Mouse (Mus musculus) brain, embryonic 14.5 days (tissue): ENCODE results near the gene Celf1.

Experiments
- CTCF ChIP-seq: fragments of 200-500 bp; IDR thresholded peaks from 2 replicates; pipeline ENCODE4 v1.5.1; 2012; ENCODE audit warnings: inconsistent platforms, mild to moderate bottlenecking, moderate library complexity, borderline replicate concordance; ENCODE audit not compliant: insufficient read depth, insufficient read length; ENCODE audit errors: extremely low read depth
- POLR2A ChIP-seq: fragments of 200-500 bp; IDR thresholded peaks from 2 replicates; pipeline ENCODE4 v1.6.1; 2012; ENCODE audit warnings: mild to moderate bottlenecking, inconsistent platforms, borderline replicate concordance; ENCODE audit not compliant: poor library complexity, insufficient read depth, insufficient read length, severe bottlenecking; ENCODE audit errors: extremely low read depth

DNA sequence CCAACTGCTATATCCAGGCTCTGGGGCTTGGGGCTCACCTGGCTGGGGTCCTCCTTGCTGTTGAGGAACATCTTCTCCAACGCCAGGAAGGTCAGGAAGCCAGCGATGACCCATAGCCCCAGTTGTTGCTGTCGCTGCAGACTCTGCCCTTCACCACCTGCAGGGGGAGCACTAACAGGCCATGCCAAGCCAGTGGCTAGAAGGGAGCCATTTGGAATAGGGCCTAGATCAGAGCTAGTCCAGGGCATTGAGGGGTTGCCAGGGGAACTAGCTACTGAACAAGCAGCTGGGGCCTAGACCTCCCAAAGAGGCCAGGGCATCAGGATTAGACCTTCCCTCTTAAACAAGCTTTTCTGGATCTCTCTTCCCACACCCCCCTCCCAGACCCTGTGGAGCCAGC lies 125.4 kb downstream of the Celf1 start:
- TF ChIP-seq POLR2A (no peak), CTCF (peak; percentile 68)
